Mouse (Mus musculus) intestine, postnatal 0 days (tissue): ENCODE measurements around the gene Ifna11. TPM values are rescaled to one million over a fixed set of nuclear protein-coding genes. Genes with fewer than 3 reads are reported as not detected.
A peak's percentile ranks its signal among the peaks of the same experiment; 100 is the strongest.
"Not testable (repeated sequence)": the region's sequence is repeated elsewhere in the genome, so short reads cannot be mapped to it uniquely, and the experiment has no call there.

Experiments
- ATAC-seq: fragments of 200-750 bp; cut with Nextera tagmentation; 2 replicates; pipeline ENCODE4 v1.8.0; 2017; ENCODE audit warnings: mild to moderate bottlenecking, moderate TSS enrichment, moderate library complexity
- H3K27ac ChIP-seq: fragments of 300-500 bp; sonication (generic); 2 replicates; pipeline ENCODE4 v1.5.1; 2014; ENCODE audit warnings: mild to moderate bottlenecking, low read depth, low read length, moderate library complexity
- H3K27me3 ChIP-seq: fragments of 300-500 bp; sonication (generic); replicated peaks from 2 replicates; pipeline ENCODE4 v1.6.1; 2014; ENCODE audit warnings: low read length, mixed read lengths; ENCODE audit not compliant: control insufficient read depth, insufficient read depth
- H3K36me3 ChIP-seq: fragments of 300-500 bp; sonication (generic); 2 replicates; pipeline ENCODE4 v1.6.1; 2014; ENCODE audit warnings: mild to moderate bottlenecking, moderate library complexity; ENCODE audit not compliant: control insufficient read depth, insufficient read depth
- H3K4me1 ChIP-seq: fragments of 300-500 bp; sonication (generic); replicated peaks from 2 replicates; pipeline ENCODE4 v1.6.1; 2014; ENCODE audit warnings: antibody characterized with exemption, low read length, mixed read lengths; ENCODE audit not compliant: control insufficient read depth, insufficient read depth
- H3K4me2 ChIP-seq: fragments of 300-500 bp; sonication (generic); replicated peaks from 2 replicates; pipeline ENCODE4 v1.6.1; 2014; ENCODE audit warnings: low read depth, mild to moderate bottlenecking, moderate library complexity
- H3K4me3 ChIP-seq: fragments of 300-500 bp; sonication (generic); 2 replicates; pipeline ENCODE4 v1.5.1; 2014; ENCODE audit warnings: low read depth, low read length
- H3K9ac ChIP-seq: fragments of 300-500 bp; sonication (generic); 2 replicates; pipeline ENCODE4 v1.6.1; 2014; ENCODE audit warnings: mild to moderate bottlenecking, low read depth, low read length
- H3K9me3 ChIP-seq: fragments of 300-500 bp; sonication (generic); 2 replicates; pipeline ENCODE4 v1.6.1; 2016; ENCODE audit warnings: mixed run types; ENCODE audit not compliant: control insufficient read depth
- CTCF ChIP-seq: sonication (generic); IDR thresholded peaks from 2 replicates; pipeline ENCODE4 v1.5.1; 2016; ENCODE audit warnings: low read depth, mild to moderate bottlenecking, control low read depth, antibody characterized with exemption, moderate library complexity
- WGBS: fragments of 180-500 bp; shearing (Covaris S2); extraction: QIAGEN DNeasy Blood & Tissue Kit; methylation state at CpG from one replicate; pipeline ENCODE4 v1.1.7; 2014; 5-methylcytosine and 5-hydroxymethylcytosine counted together
- polyA plus RNA-seq: library from polyadenylated mRNA; unstranded; fragments of >200 nt; fragmentation: Nextera tagmentation; extraction: Ambion mirVana; gene quantifications from 2 replicates; pipeline ENCODE4 v1.2.1, GENCODE M21; 2015

Gene Ifna11
- polyA plus RNA-seq, 1 experiment from 2014 or later, result not detected

- not testable (repeated sequence) for H3K4me2 ChIP-seq, H3K27me3 ChIP-seq, H3K9ac ChIP-seq, H3K27ac ChIP-seq, ATAC-seq, H3K4me3 ChIP-seq, H3K4me1 ChIP-seq, H3K36me3 ChIP-seq, H3K9me3 ChIP-seq
- peak; percentile 60 for TF ChIP-seq CTCF
- WGBS, result no CpG with 5 or more reads among the region's 28 CpGs
These were observed 31.4 kb upstream of the Ifna11 start, which contains the start of gene Gm13277 for GRCm38 (mm10) chr4:88788402-88788801. TSS of gene Gm13277 (plus strand) at chr4:88788632.

GRCm38 (mm10) chr4:88791250-88791649 is 28.5 kb upstream of the Ifna11 start, which contains the start of gene Gm13278:
TSS of gene Gm13278 (plus strand) at chr4:88791550.
- ATAC-seq, result not testable (repeated sequence)
- WGBS, result no CpG with 5 or more reads among the region's 28 CpGs

GRCm38 (mm10) chr4:88793936-88794675 is 25.7 kb upstream of the Ifna11 start, which contains the start of gene Gm13275:
TSS of gene Gm13275 (plus strand) at chr4:88794487.
- not testable (repeated sequence) for ATAC-seq

More at GRCm38 (mm10) chr4:88791250-88791649, 28.5 kb upstream of the Ifna11 start, which contains the start of gene Gm13278:
- H3K9me3 ChIP-seq, H3K27me3 ChIP-seq, H3K36me3 ChIP-seq, H3K4me1 ChIP-seq, H3K27ac ChIP-seq, H3K4me2 ChIP-seq, H3K9ac ChIP-seq, H3K4me3 ChIP-seq: not testable (repeated sequence)

GRCm38 (mm10) chr4:88797097-88797496 is 22.7 kb upstream of the Ifna11 start, which contains the start of gene Gm13279:
TSS of gene Gm13279 (plus strand) at chr4:88797397.
- not testable (repeated sequence) for H3K9me3 ChIP-seq

More at GRCm38 (mm10) chr4:88793936-88794675, 25.7 kb upstream of the Ifna11 start, which contains the start of gene Gm13275:
- H3K9ac ChIP-seq, H3K9me3 ChIP-seq, H3K4me3 ChIP-seq, H3K27me3 ChIP-seq, H3K4me1 ChIP-seq, H3K36me3 ChIP-seq, H3K4me2 ChIP-seq, H3K27ac ChIP-seq: not testable (repeated sequence)
- peak; percentile 42 for TF ChIP-seq CTCF
- 0% methylated on average over 13 of the region's 52 CpGs for WGBS

GRCm38 (mm10) chr4:88799365-88799764 is 20.4 kb upstream of the Ifna11 start, which contains the start of gene Gm13285:
TSS of gene Gm13285 (plus strand) at chr4:88799665.
- H3K9ac ChIP-seq, H3K27me3 ChIP-seq, H3K27ac ChIP-seq, H3K4me1 ChIP-seq, H3K4me3 ChIP-seq, H3K36me3 ChIP-seq, ATAC-seq, H3K4me2 ChIP-seq, H3K9me3 ChIP-seq: not testable (repeated sequence)
- 0% methylated on average over 2 of the region's 7 CpGs for WGBS

More at GRCm38 (mm10) chr4:88797097-88797496, 22.7 kb upstream of the Ifna11 start, which contains the start of gene Gm13279:
- no CpG with 5 or more reads among the region's 28 CpGs for WGBS
- H3K4me3 ChIP-seq, H3K4me1 ChIP-seq, ATAC-seq, H3K27me3 ChIP-seq, H3K27ac ChIP-seq, H3K9ac ChIP-seq, H3K4me2 ChIP-seq, H3K36me3 ChIP-seq: not testable (repeated sequence)

GRCm38 (mm10) chr4:88802954-88803353 is 16.8 kb upstream of the Ifna11 start, which contains the start of gene Gm13287:
TSS of gene Gm13287 (plus strand) at chr4:88803254.
- H3K4me2 ChIP-seq, H3K36me3 ChIP-seq, ATAC-seq, H3K9me3 ChIP-seq, H3K4me3 ChIP-seq, H3K27me3 ChIP-seq, H3K27ac ChIP-seq, H3K9ac ChIP-seq, H3K4me1 ChIP-seq: not testable (repeated sequence)
- no CpG with 5 or more reads among the region's 29 CpGs for WGBS

- H3K4me1 ChIP-seq, H3K9ac ChIP-seq, ATAC-seq, H3K27ac ChIP-seq, H3K4me2 ChIP-seq, H3K27me3 ChIP-seq, H3K9me3 ChIP-seq, H3K4me3 ChIP-seq, H3K36me3 ChIP-seq: not testable (repeated sequence)
- no CpG with 5 or more reads among the region's 8 CpGs for WGBS
These were observed 14.5 kb upstream of the Ifna11 start, which contains the start of gene Gm13288 for GRCm38 (mm10) chr4:88805231-88805630. TSS of gene Gm13288 (plus strand) at chr4:88805531.
